Mouse (Mus musculus): ENCODE results near the gene Ppp2r2c. TPM values are rescaled to one million over a fixed set of nuclear protein-coding genes. Genes with fewer than 3 reads are reported as not detected.
"Not testable (repeated sequence)": the region's sequence is repeated elsewhere in the genome, so short reads cannot be mapped to it uniquely, and the experiment has no call there.

Gene Ppp2r2c
- total RNA-seq, 2 experiments from 2014 or later = 0.08 to 0.28 TPM

DNA sequence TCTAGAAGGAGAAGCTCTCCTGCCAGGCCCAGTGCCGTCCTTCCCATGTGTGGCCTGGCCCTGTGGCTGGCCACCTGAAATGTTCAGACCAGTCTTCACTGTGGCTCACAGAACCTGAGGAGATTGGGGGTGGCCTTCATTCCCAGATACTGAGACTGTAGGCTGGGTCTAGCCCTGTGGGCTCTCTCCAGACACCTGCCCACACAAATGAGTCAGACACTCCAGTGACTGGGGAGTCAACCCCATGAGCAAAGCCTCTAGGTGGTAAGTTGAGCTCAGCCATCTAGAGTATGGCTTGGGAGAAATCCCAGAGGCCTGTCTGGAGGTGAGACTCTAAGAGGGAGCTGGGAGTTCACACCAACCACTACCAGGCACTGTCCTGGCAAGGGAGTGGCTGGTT lies 53.6 kb downstream of the Ppp2r2c start:
- DNase-seq = no peak
- intact Hi-C loops (cut with DNase I) = loop anchor here (5.0 kb wide), 1 partner anchor 165 kb away; no protein-coding TSS in a partner anchor

DNA sequence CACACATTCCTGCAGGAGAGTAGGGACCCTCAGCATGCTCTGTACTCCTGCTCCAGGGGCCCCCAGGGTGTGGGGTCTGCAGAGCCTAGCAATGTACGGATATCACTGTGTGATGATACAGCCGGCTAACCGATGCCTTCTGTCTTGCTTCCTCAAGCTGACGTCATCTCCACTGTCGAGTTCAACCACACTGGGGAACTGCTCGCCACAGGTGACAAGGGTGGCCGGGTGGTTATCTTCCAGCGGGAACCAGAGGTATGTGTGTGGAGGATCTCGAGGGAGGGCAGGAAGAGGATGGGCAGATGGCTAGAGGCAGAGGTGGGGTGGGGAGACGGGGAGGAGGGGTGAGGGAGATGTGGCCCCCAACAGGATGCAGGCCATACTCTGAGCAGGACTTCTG lies 54.5 kb downstream of the Ppp2r2c start:
- intact Hi-C loops (cut with DNase I) = loop anchor here (5.0 kb wide), 1 partner anchor 166 kb away; no protein-coding TSS in a partner anchor
- no peak for DNase-seq

DNA sequence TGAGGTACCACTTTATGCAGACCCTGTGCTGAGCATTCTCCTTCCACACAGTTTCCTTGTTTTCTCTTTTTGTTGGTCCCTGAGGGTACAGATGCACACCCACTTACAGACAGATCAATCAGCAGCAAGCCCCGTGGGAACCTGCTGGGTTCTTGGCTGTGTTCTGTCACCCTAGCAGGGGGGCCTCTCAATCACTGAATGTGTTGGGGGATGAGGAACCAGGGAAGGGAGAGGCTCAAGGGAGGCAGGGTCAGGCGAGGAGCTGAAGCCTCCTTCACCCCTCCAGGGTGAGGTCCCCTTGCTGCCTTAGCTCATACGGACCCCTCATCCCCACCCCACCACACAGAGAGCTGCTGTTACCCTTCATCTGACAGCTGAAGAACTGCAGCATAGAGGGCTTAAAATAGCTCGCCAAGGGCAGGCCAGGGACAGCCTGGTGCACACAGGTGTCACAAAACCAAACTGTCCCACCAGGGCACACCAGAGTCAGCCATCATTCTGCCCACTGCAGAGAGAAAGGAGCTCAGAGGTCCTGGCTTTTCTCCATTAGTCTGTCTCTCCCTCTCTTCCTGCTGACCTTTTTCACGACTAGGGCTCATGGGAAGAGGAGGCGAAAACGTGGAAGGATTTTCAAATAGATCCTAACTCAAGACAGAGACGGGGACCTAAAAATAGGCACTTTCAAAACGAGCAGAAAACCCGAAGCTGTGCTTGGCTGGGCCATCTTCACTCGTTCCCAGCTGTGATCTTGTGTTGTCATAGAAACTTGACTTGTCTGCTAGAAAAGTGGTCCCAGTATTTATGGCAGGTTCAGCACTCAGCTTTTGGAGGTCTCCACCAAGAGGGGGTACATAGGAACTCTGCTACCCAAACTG lies 55.8 kb downstream of the Ppp2r2c start:
- intact Hi-C loops (cut with DNase I) = loop anchor here (5.0 kb wide), 1 partner anchor 167 kb away; no protein-coding TSS in a partner anchor
- DNase-seq = peak in 1 of 2 experiments; percentile 39

DNA sequence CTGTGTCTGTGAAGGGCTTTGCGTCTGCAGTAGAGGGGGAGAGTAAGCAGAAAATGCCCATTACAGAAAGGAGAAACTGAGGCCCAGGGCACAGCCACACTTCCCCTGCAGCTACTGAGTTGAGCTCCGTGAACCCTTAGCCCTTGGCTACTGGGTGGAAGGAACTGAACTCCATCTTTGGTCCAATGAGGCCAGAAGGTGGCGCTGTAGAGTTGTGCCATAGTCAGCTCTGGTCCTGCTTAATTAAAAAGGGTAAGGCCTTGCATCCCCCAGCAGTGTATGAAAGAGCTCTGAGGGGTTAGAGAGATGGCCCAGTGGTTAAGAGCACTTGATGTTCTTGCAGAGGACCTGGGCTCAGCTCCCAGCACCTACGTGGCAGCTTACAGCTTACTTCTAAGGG lies 60.4 kb downstream of the Ppp2r2c start:
- intact Hi-C loops (cut with DNase I) = no loop called here
- no peak for DNase-seq

DNA sequence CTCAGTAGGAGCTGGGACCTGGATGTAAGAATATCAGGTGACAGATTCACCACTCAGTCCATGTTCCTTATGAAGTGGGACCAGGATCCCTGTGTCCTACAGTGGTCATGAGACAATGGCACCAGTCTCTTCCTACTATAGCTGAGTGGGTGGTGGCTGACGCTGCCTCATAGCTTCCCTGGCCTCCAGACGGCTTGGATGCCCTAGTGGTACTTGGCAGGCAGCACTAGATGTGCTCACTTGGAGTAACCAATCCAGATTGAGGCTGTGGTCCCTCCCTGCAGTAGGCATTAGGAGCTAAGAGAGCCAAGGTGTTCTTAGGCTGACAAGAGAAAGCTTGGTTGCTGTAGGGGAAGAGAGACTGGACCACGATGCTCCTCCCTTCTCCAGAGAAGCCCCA lies 61.1 kb downstream of the Ppp2r2c start:
- intact Hi-C loops (cut with DNase I) = no loop called here
- DNase-seq = no peak

DNA sequence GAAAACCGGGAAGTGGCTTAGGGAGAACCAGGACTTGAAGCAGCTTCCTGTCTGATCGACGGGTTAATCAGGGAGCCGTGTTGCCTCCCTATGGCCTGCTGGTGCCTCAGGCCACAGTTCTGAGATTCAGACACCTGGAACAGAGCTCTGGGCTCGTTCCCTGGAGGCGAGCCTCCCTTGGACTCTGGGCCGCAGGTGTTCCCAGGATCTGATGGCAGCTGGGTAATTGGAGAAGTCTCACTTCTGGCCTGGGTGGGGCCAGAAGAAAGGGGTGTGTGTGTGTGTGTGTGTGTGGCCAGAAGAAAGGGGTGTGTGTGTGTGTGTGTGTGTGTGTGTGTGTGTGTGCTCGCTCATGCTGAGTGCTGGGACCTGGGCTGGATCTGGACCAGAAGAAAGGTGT lies 65.1 kb downstream of the Ppp2r2c start:
- no peak for DNase-seq
- intact Hi-C loops (cut with DNase I) = no loop called here

DNA sequence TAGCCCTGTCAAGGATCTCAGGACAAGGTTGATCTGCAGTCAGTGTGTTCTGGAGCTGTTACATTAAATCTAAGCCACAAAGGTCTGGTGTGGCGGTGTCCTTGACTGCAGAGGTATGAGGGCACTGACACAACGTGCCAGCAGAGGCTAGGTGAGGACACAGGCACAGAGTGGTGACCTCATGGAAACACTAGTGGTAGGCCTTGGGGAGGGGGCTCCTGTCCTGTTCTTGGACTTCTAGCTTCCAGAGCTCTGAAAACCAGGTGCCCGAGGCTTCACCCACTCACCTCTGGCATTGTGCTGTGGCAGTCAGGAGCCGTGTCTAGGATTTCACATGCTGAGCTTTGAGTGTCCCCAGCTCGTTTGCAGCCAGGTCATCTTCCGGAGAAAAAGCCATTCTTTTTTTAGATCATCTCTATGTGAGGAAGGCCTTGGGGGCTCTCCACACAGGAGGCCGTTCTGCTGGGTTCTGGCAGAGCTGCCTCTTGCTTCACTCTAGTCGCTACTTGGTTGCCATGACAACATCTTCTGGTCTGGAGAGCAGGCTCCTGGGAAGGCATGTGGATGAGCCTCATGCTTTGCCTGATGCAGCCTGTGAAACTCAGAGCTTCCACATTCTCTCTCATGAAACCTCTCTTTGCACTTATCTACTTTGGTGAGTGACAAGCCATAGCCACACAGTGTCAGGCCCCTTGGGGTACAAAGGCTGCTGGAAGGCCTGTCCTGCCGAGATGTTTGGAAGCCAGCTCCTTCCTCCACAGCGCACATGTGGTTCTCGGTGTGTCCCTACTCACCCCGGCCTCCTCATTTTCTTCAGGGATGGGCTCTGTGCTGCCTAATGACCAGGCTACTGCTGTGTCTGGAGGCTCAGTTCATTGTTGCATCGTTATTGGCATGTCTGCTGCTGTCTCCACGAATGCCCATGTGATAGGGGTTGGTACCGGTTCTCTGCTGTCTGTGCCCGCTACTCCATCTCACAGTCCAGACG lies 67.5 kb downstream of the Ppp2r2c start:
- intact Hi-C loops (cut with DNase I) = loop anchor here (5.0 kb wide), 1 partner anchor 98 kb away; no protein-coding TSS in a partner anchor

DNA sequence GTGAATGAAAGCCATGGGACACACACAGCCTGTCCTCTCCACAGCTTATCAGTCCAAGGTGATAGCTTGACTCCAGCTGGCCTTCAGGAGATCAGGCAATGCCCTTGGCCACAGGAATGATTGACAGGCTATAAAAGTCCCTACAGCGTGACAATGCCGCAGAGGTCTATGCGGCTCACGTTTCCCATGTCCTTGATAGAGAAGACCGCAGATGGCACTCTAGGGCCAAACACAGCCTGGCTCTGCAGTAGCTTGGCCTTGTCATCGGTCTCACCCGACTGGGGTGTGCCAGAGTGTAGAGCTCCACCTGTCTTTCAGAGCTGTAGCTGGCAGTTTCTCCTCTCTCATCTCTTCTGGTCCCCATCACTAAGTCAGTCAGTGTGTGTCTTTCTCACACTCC lies 68.2 kb downstream of the Ppp2r2c start:
- DNase-seq = no peak
- intact Hi-C loops (cut with DNase I) = loop anchor here (5.0 kb wide), 1 partner anchor 99 kb away; no protein-coding TSS in a partner anchor

More for the DNA sequence above, 67.5 kb downstream of the Ppp2r2c start:
- peak in 1 of 2 experiments; percentile 25 for DNase-seq

DNA sequence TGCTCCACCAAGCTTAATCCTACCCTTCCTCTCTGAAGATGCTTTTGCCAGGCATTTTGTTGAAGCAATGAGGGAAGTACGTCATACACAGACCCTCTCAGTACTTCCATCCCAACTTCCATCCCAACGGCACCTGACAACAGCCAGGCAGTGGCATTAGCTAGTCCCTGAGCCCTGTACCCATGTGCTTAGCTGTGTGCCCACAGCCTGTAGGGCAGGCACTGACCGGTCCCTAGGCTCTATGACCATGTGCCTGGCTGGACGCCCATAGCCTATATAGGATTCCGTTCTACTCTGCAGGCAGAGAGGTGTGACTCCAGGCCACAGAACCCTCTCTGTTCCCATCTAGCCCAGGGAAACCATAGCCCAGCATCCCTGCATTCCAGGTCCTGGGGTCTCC lies 69.7 kb downstream of the Ppp2r2c start:
- intact Hi-C loops (cut with DNase I) = loop anchor here (5.0 kb wide), 1 partner anchor 101 kb away; no protein-coding TSS in a partner anchor
- DNase-seq = no peak

DNA sequence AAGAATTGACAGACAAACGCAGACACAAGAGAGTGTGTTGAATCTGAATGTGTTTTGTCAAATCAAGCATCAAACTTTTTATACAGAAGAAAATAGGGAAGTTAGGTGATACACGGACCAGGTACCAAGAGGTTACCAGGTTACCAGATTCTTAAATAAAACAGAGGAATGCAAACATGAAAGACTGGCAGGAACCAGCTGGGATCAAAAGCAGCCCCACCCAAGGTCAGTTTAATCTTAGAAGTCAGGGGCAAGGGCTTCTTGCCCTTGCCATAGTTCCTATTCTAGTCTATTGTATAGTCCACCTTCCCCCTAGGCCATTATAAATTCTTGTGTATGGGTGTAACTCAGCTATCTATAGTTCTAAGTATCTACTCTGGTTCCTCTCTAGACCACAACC lies 70.7 kb downstream of the Ppp2r2c start:
- intact Hi-C loops (cut with DNase I) = loop anchor here (5.0 kb wide), 1 partner anchor 102 kb away; no protein-coding TSS in a partner anchor
- DNase-seq = not testable (repeated sequence)

DNA sequence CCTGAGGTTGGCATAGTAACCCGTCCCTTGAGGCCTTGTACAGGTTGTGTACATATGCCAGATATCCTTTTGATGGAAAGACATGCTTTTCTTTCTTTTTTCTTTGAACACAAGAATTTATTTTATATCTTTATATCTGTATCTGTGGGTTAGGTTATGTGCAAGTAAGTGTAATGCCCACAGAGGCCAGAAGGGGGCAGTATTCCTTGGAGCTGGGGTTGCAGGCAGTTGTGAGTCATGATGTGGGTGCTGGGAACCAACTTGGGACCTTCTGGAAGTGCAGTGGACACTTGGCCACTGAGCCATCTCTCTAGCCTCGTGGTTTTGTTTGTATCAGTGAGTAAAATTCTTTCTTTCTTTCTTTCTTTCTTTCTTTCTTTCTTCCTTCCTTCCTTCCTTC lies 74.1 kb downstream of the Ppp2r2c start:
- intact Hi-C loops (cut with DNase I) = no loop called here
- no peak for DNase-seq

DNA sequence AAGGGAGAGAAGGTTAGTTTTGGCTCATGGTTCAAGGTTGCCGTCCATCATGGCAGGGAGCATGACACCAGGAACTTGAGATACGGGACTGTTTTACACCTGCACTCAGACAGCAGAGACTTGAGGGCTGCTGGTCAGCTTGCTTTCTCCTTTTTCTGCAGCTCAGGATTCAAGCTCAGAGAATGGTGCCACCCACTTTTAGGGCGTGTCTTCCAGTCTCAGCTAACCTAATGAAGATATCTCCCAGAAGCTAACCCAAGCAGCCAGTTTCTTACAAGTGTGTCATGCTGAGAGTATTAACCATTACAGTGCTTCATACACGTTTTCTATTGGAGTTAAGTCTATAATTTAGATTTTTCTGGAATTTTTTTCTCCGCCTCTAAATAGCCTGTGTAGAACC lies 76.2 kb downstream of the Ppp2r2c start:
- intact Hi-C loops (cut with DNase I) = no loop called here

DNA sequence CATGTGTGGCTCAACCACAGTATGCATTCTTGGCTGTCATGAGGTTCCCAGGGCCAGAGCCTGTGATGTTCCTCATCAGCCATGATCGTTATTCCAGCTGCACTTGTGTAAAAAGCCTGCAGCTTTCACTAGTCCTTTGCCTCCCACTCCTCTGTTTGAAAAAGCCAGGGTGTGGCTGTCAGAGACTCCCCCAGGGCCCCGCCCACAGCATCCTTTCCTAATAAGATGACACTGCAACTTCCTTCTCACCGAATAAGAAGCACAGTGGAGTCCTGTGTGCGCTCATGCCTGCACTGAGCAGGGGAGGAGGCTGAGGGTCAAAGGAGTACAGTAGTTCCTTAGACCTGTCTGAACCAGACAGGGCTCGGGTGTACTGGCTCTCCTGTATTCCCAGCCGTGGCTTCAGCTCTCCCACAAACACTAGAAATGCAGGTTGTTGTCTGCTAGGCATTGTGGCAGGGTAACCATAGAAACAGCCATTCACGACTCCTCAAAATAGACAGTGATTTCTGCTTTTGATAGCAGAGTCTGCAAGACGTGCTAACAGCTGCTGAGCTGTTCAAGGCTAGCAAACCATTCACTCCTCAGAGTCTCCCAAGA lies 76.9 kb downstream of the Ppp2r2c start:
- no peak for DNase-seq
- intact Hi-C loops (cut with DNase I) = no loop called here

More for the DNA sequence above, 76.2 kb downstream of the Ppp2r2c start:
- no peak for DNase-seq

DNA sequence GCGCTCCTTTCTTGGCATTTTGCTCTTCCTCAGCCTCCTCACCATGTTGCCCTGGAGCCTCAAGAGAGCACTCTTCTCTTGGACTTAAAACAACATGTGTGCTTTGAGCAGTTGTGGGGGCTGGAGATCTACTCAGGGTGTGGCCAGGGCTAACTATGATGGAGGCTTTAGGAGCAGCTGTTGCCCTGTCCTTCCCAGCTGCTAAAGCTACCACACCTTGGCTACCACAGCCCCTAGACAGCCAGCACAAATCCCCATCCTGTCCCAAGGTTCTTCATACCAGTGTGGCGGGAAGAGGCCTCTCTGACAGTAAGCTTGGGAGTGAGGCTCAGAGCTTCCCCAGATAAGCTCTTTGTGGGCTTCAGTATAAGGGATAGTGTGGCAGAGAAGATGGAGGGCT lies 77.4 kb downstream of the Ppp2r2c start:
- no peak for DNase-seq
- intact Hi-C loops (cut with DNase I) = no loop called here

DNA sequence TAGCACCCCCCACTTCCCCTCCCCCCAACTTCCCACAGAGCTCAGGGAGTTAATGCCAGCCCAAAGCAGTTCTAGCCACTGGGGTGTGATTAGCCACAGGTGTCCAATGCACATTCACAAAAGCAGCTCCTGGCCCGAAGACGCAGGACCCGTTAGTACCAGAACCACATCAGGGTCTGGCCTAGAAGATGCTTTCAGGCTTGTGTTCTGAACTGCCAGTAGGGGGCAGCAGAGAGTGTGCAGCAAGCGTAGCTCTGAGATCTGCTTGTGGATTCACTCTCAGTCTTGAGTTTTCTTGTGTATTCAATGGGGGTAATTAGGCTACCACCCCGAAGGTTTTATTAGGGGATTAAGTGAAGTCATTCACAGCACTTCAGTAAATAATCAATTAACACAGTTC lies 78.1 kb downstream of the Ppp2r2c start:
- intact Hi-C loops (cut with DNase I) = no loop called here
- peak; percentile 46 to 64 for DNase-seq

DNA sequence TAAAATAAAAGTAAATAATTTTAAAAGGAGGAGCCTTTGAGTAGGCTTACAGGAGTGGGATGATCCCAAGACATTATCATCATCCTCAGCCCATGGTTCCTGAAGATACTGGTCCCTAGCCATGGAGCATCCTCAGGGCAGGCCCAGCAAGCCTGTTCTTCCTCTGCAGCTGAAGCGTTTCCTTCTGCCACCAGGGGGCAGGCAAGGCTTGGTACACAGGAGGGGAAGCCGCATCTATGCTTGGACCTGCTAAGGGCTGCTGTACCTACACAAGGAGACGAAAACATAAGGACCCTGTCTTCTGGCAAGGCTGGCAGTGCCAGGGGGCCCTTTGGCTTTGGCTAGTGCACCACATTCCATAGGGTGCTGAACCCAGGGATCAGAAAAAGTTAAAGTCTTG lies 80.5 kb downstream of the Ppp2r2c start:
- intact Hi-C loops (cut with DNase I) = loop anchor here (1.0 kb wide), 2 partner anchors 53 to 160 kb away; no protein-coding TSS in a partner anchor
- DNase-seq = peak; percentile 65 to 81

DNA sequence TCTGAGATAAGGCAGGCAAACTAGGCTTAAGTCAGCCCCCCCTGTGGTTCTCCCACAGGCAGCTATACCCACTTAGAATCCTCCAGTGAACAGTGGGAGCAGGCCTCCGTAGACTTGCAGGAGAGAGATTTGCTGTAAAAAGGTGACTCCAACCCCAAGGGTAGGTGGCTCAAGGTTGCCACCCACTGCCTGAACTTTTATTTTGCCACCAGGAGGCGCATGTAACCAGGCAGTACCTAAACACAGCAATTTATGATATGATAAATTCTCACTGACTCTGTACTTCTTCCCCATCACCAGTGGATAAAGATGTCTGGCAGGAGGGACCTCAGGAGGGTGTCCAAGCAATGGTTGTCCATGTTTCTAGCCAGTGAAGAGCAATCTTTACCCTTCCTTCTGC lies 82.6 kb downstream of the Ppp2r2c start:
- intact Hi-C loops (cut with DNase I) = no loop called here
- DNase-seq = no peak

DNA sequence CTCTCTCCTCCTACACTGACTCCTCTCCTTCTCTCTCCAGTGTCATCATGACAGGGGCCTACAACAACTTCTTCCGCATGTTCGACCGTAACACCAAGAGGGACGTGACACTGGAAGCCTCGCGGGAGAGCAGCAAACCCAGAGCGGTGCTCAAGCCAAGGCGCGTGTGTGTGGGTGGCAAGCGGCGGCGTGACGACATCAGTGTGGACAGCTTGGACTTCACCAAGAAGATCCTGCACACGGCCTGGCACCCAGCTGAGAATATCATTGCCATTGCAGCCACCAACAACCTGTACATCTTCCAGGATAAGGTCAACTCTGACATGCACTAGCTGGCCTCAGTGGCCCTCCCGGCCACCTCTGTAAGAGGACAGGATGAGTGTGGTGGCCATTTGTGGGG lies 84.0 kb downstream of the Ppp2r2c start:
- intact Hi-C loops (cut with DNase I) = no loop called here
- no peak for DNase-seq

DNA sequence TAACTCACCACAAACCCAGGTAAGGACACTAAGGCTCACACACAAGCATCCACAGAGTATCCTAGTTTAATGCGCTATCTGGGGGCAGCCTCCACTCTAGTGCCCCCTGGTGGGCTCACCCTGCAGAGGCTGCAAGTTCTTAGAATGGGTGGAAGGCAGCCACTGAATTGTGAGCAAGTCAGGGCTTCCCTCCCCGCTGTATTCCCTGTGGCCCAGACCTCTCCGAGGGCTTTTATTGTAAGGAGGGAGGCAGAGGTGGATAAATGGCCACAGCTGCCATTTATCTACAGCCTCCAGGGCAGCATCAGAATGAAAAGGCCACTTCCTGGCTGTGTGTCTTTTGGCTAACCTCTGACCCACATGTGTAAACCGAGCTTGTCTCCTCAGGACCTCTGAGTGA lies 87.1 kb downstream of the Ppp2r2c start:
- intact Hi-C loops (cut with DNase I) = no loop called here
- peak; percentile 13 to 22 for DNase-seq

DNA sequence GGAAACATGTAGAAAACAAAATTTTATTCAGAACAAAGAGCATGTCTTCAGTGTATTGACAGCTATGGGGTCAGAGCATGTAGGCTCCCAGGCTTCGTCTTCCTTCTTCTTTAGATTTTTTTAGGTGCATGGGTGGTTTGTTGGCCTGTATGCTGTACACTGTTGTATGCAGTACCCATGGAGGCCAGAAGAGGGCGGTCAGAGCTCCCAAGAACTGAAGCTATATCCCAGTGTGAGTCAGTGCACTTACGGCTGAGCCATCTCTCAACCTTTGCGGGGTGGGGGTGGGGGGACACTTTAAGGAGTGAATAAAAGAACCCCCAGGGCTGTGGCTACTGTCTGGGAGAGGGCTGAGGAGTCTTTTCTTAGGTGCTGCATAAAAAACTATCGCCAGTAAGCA lies 90.5 kb downstream of the Ppp2r2c start:
- DNase-seq = peak; percentile 44 to 73
- intact Hi-C loops (cut with DNase I) = loop anchor here (1.0 kb wide), 1 partner anchor 43 kb away; no protein-coding TSS in a partner anchor

All from heart, postnatal 36 days (tissue).